Mouse (Mus musculus) bone marrow macrophage, adult 2 months (primary cell): ENCODE results near the gene Trim41. TPM values are rescaled to one million over a fixed set of nuclear protein-coding genes. Genes with fewer than 3 reads are reported as not detected.

Source experiments
- H3K27ac ChIP-seq: 2 replicates; pipeline ENCODE4 v1.5.1; 2012; ENCODE audit warnings: low read depth, low read length; ENCODE audit not compliant: insufficient read depth
- H3K4me1 ChIP-seq: 2 replicates; pipeline ENCODE4 v1.6.1; 2012; ENCODE audit warnings: low read length; ENCODE audit not compliant: control insufficient read depth, insufficient read depth
- H3K4me3 ChIP-seq: 2 replicates; pipeline ENCODE4 v1.5.1; 2012; ENCODE audit warnings: mild to moderate bottlenecking, low read length, moderate library complexity; ENCODE audit not compliant: insufficient read depth
- CTCF ChIP-seq: IDR thresholded peaks from 2 replicates; pipeline ENCODE4 v1.5.1; 2012; ENCODE audit warnings: low read depth, mild to moderate bottlenecking, low read length, moderate library complexity
- POLR2A ChIP-seq: IDR thresholded peaks from 2 replicates; pipeline ENCODE4 v1.6.1; 2012; ENCODE audit warnings: mild to moderate bottlenecking, low read depth, low read length, borderline replicate concordance
- polyA plus RNA-seq: library from polyadenylated mRNA; stranded (reverse); fragments of >200 nt; gene quantifications from 2 replicates; pipeline ENCODE4 v1.2.4, GENCODE M21; 2012; ENCODE audit not compliant: missing spikeins, insufficient read depth, insufficient read length

Gene Trim41
- polyA plus RNA-seq, 1 experiment = 55.5 TPM

GRCm38 (mm10) chr11:48806856-48807562 lies 10.1 kb downstream of the Trim41 start:
- TF ChIP-seq CTCF (no peak), POLR2A (no peak)
- Histone ChIP-seq H3K4me1 (peaks cover 20% of the 10 kb centered on the region), H3K27ac (no peak overlapping the region), H3K4me3 (no peak overlapping the region)

- Histone ChIP-seq H3K4me1 (peaks cover 21% of the 10 kb centered on the region; the same call in 1 of the 2 replicates), H3K27ac (no peak overlapping the region), H3K4me3 (no peak overlapping the region)
- TF ChIP-seq CTCF (no peak), POLR2A (no peak)
These were observed 12.2 kb downstream of the Trim41 start for GRCm38 (mm10) chr11:48804922-48805321.

- no peak for TF ChIP-seq CTCF
- no peak for TF ChIP-seq POLR2A
- no peak overlapping the region for H3K27ac ChIP-seq
- peaks cover 21% of the 10 kb centered on the region; the same call in 1 of the 2 replicates for H3K4me1 ChIP-seq
- no peak overlapping the region for H3K4me3 ChIP-seq
These were observed 13.2 kb downstream of the Trim41 start for GRCm38 (mm10) chr11:48803988-48804387.

- peak overlapping the region; percentile 81 for H3K4me3 ChIP-seq
- peaks cover 24% of the 10 kb centered on the region for H3K4me1 ChIP-seq
- H3K27ac ChIP-seq = 0 out of 2 replicates have a peak overlapping the region, but pooled peaks have one; percentile 4
- no peak for TF ChIP-seq POLR2A
- TF ChIP-seq CTCF = no peak
These were observed 15.1 kb downstream of the Trim41 start for GRCm38 (mm10) chr11:48801831-48802772.

GRCm38 (mm10) chr11:48799921-48800701 lies 17.0 kb downstream of the Trim41 start, which contains the start of gene Rack1:
Gene Rack1, plus strand, starts transcription at chr11:48800332.
- H3K27ac ChIP-seq = peak within 1 kb of the TSS; percentile 93
- 0 out of 2 replicates have a peak, but pooled peaks have one; percentile 64 for TF ChIP-seq POLR2A
- no peak for TF ChIP-seq CTCF
- H3K4me1 ChIP-seq = peaks cover 34% of the 10 kb centered on the region
- H3K4me3 ChIP-seq = peak within 1 kb of the TSS; percentile 81

GRCm38 (mm10) chr11:48798984-48799920 lies 17.9 kb downstream of the Trim41 start:
- Histone ChIP-seq H3K4me1 (peaks cover 34% of the 10 kb centered on the region), H3K27ac (peak overlapping the region; percentile 93), H3K4me3 (peak overlapping the region; percentile 81)
- TF ChIP-seq CTCF (no peak), POLR2A (no peak; the same call in 1 of the 2 replicates)

- H3K4me3 ChIP-seq = peak overlapping the region; percentile 42
- TF ChIP-seq POLR2A (no peak), CTCF (no peak)
- H3K4me1 ChIP-seq = peaks cover 33% of the 10 kb centered on the region
- H3K27ac ChIP-seq = peak overlapping the region; percentile 36
These were observed 18.8 kb downstream of the Trim41 start for GRCm38 (mm10) chr11:48798308-48798707.

GRCm38 (mm10) chr11:48797287-48797686 lies 19.9 kb downstream of the Trim41 start:
- peaks cover 25% of the 10 kb centered on the region for H3K4me1 ChIP-seq
- no peak overlapping the region for H3K4me3 ChIP-seq
- no peak overlapping the region for H3K27ac ChIP-seq
- TF ChIP-seq POLR2A = no peak
- no peak for TF ChIP-seq CTCF
